Mouse (Mus musculus): Measurements from ENCODE around the gene Olfr222. TPM values are rescaled to one million over a fixed set of nuclear protein-coding genes. Genes with fewer than 3 reads are reported as not detected.

The Olfr222 gene
- polyA plus RNA-seq, 1 experiment from 2014 or later: not detected

- no peak overlapping the region for H3K27ac ChIP-seq (replicated peaks)
- H3K4me1 ChIP-seq: no peaks in the 10 kb centered on the region
- H3K36me3 ChIP-seq: no peaks in the 10 kb centered on the region
- 42% methylated on average over 6 of the region's 6 CpGs for WGBS
- H3K4me3 ChIP-seq: no peak overlapping the region
- no peaks in the 10 kb centered on the region for H3K9me3 ChIP-seq (replicated peaks)
- H3K27me3 ChIP-seq (ENCODE audit: low read depth, poor library complexity, severe bottlenecking): no peaks in the 10 kb centered on the region
- no peak for DNase-seq (ENCODE audit: low spot score)
Measured at GRCm38 (mm10) chr11:59584539-59584938, 8.5 kb upstream of the Olfr222 start.

DNA sequence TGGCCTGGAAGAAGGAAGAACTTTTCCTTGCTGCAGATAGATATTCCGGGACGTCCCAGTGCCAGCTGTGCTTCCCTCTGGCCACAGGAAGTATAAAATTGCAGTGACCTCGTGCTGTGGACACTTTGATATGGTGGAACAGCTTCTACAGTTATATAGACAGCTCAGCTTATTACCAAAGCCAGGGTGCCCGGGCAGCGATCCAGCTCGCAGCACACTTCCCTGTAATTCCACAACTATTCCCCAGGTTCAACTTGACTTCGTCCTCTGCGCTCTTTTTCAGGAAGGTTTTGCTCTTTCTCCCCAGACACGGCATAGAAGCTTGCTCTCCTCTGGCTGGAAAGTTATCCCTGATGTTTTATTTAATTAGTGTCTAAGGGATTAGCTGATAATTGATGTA is 309 bp downstream of the Olfr222 start:
- WGBS: 68% methylated on average over 9 of the region's 9 CpGs
- Histone ChIP-seq H3K27me3 (ENCODE audit: low read depth, poor library complexity, severe bottlenecking) (0 out of 2 replicates have a peak, but pooled peaks cover 4% of the 10 kb centered on the region), H3K9me3 (replicated peaks) (no peaks in the 10 kb centered on the region), H3K36me3 (no peaks in the 10 kb centered on the region), H3K4me3 (no peak overlapping the region), H3K4me1 (no peaks in the 10 kb centered on the region), H3K27ac (replicated peaks) (no peak overlapping the region)
- DNase-seq (ENCODE audit: low spot score): no peak

- Histone ChIP-seq H3K36me3 (no peaks in the 10 kb centered on the region), H3K27ac (replicated peaks) (no peak overlapping the region), H3K4me3 (no peak overlapping the region), H3K4me1 (no peaks in the 10 kb centered on the region), H3K9me3 (replicated peaks) (no peaks in the 10 kb centered on the region), H3K27me3 (ENCODE audit: low read depth, poor library complexity, severe bottlenecking) (0 out of 2 replicates have a peak, but pooled peaks cover 4% of the 10 kb centered on the region)
- WGBS: 76% methylated on average over 3 of the region's 3 CpGs
- no peak for DNase-seq (ENCODE audit: low spot score)
Measured at GRCm38 (mm10) chr11:59569306-59569705, 6.7 kb downstream of the Olfr222 start.

DNA sequence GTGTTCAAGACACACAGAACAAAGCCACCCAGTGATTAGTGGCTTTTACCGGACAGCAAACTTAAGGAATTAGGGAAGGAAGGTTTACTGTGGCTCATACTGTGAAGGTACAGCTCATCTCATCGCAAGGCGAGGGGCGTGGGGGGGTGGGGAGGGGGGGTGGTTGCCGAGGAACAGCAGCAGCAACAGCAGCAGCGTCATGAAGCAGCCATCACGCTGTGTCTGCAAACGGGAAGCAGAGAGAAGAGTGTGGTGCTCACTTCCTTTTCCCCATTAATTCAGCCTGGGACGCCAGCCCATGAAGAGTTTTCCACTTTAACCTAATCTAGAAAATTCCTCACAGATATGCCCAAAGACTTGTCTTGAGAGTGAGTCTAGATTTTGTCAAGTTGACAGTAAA is 13.2 kb downstream of the Olfr222 start:
- 80% methylated on average over 9 of the region's 9 CpGs for WGBS
- Histone ChIP-seq H3K27me3 (ENCODE audit: low read depth, poor library complexity, severe bottlenecking) (no peaks in the 10 kb centered on the region), H3K9me3 (replicated peaks) (no peaks in the 10 kb centered on the region), H3K4me3 (no peak overlapping the region), H3K36me3 (no peaks in the 10 kb centered on the region), H3K27ac (replicated peaks) (no peak overlapping the region), H3K4me1 (no peaks in the 10 kb centered on the region)
- no peak for DNase-seq (ENCODE audit: low spot score)

- 93% methylated on average over 4 of the region's 4 CpGs for WGBS
- no peaks in the 10 kb centered on the region for H3K4me1 ChIP-seq
- DNase-seq (ENCODE audit: low spot score): no peak
- H3K27me3 ChIP-seq (ENCODE audit: low read depth, poor library complexity, severe bottlenecking): no peaks in the 10 kb centered on the region
- no peaks in the 10 kb centered on the region for H3K9me3 ChIP-seq (replicated peaks)
- H3K4me3 ChIP-seq: no peak overlapping the region
- no peaks in the 10 kb centered on the region for H3K36me3 ChIP-seq
- no peak overlapping the region for H3K27ac ChIP-seq (replicated peaks)
Measured at GRCm38 (mm10) chr11:59562336-59562735, 13.7 kb downstream of the Olfr222 start.

DNA sequence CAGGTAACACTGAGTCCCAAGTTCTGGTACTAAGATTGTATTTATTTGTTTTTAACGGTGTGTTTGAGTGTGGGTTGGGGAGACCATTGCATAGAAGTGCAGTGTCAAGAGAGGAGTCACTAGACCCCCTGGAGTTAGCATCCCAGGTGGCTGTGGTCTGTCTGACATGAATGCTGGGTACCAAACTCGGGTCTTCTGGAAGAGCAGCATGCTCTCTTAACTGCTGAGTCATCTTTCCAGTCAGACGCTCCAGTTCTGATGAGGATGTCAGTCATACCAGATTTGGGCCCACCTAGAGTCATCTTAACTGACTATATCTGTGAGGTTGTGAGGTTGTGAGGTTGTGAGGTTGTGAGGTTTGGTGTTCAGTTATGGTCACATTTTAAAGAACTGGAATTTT is 15.1 kb downstream of the Olfr222 start:
- Histone ChIP-seq H3K36me3 (no peaks in the 10 kb centered on the region), H3K9me3 (replicated peaks) (no peaks in the 10 kb centered on the region), H3K27ac (replicated peaks) (no peak overlapping the region), H3K4me3 (no peak overlapping the region), H3K27me3 (ENCODE audit: low read depth, poor library complexity, severe bottlenecking) (no peaks in the 10 kb centered on the region), H3K4me1 (no peaks in the 10 kb centered on the region)
- no peak for DNase-seq (ENCODE audit: low spot score)
- 76% methylated on average over 3 of the region's 3 CpGs for WGBS

DNA sequence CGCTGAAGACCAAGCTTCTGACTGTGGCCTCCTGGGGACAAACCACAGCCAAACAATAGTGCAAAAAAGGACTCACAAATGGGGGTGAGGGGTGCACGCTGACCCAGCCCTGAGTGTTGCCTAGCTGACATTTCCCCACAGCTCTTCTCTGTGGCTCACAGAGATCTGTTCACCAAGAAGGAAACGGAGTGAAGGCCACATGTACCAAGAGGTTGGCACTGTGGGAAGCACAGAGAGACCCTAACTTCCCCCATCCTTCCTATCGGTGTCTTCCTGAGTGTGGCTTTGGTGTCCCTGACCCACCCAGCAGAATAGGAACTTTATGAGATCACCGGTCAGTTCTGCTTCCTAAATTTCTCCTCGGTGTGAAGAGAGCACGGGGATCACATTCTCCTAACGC is 21.5 kb downstream of the Olfr222 start:
- Histone ChIP-seq H3K9me3 (replicated peaks) (no peaks in the 10 kb centered on the region), H3K4me3 (no peak overlapping the region), H3K36me3 (no peaks in the 10 kb centered on the region), H3K27me3 (ENCODE audit: low read depth, poor library complexity, severe bottlenecking) (no peaks in the 10 kb centered on the region), H3K27ac (replicated peaks) (no peak overlapping the region), H3K4me1 (no peaks in the 10 kb centered on the region)
- DNase-seq (ENCODE audit: low spot score): no peak
- WGBS: 81% methylated on average over 8 of the region's 8 CpGs

DNA sequence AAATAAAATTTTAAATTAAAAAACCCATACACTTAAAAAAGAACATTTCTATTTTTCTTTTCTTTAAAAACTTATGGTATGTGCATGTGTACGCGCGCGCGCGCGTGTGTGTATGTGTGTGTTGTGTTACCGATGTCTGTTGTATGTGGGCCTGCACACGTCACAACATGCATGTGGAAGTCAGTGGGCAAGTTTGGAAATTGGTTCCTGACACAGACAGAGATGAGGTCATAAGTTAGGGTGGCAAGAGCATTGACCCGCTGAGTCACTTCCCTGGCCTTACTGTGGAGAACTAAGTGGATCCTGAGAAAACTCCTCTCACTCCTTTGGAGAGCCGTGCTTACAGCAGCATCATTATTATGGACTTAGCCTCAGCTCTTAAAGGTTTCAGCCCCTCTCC is 21.9 kb downstream of the Olfr222 start:
- no peak overlapping the region for H3K4me3 ChIP-seq
- H3K27ac ChIP-seq (replicated peaks): no peak overlapping the region
- H3K27me3 ChIP-seq (ENCODE audit: low read depth, poor library complexity, severe bottlenecking): no peaks in the 10 kb centered on the region
- 94% methylated on average over 11 of the region's 11 CpGs for WGBS
- no peaks in the 10 kb centered on the region for H3K36me3 ChIP-seq
- no peaks in the 10 kb centered on the region for H3K9me3 ChIP-seq (replicated peaks)
- H3K4me1 ChIP-seq: no peaks in the 10 kb centered on the region
- no peak for DNase-seq (ENCODE audit: low spot score)

DNA sequence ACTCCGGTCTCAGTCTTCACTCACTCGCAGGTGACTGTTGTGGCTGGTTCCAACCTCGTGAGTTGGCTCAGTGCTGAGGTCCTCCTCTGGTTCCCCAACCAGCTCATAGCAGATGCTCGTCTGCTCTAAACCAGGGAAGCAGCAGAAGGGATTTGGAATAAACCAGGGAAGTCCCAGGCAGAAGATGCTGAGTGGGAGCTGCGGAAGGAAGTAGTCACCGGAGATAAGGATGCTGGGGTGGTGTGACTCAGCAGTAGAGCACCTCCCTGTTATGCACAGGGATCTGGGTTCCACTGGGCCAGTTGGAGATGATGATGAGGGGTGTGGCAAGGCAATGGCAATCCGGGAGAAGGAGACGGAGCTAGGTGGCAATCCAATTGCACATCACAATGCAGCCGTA is 32.0 kb downstream of the Olfr222 start:
- 88% methylated on average over 9 of the region's 9 CpGs for WGBS

DNA sequence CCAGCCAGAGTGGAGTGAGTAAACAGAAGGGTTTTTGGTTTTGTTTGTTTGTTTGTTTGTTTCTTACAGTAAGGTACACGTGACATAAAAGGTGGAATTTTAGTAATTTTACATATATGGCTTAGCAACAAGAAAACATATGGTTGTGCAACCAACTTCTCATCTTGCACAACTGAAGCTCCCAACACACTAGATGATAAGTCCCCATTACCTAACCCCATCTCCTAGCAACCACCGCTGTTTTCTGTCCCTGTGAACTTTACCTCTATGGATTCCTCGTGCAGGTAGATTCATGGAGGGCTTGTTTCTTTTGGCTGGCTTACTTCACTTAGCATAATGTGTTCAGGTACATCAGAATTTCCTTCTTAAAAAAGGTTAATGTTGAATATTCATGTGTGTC is 32.7 kb downstream of the Olfr222 start:
- H3K27me3 ChIP-seq (ENCODE audit: low read depth, poor library complexity, severe bottlenecking): no peaks in the 10 kb centered on the region
- no peaks in the 10 kb centered on the region for H3K36me3 ChIP-seq
- H3K27ac ChIP-seq (replicated peaks): no peak overlapping the region
- H3K4me1 ChIP-seq: 0 out of 2 replicates have a peak, but pooled peaks cover 2% of the 10 kb centered on the region
- H3K4me3 ChIP-seq: no peak overlapping the region
- no peaks in the 10 kb centered on the region for H3K9me3 ChIP-seq (replicated peaks)
- no peak for DNase-seq (ENCODE audit: low spot score)
- WGBS: 89% methylated on average over 3 of the region's 3 CpGs

More for the DNA sequence above, 32.0 kb downstream of the Olfr222 start:
- Histone ChIP-seq H3K27ac (replicated peaks) (no peak overlapping the region), H3K9me3 (replicated peaks) (no peaks in the 10 kb centered on the region), H3K4me1 (no peaks in the 10 kb centered on the region), H3K4me3 (no peak overlapping the region), H3K27me3 (ENCODE audit: low read depth, poor library complexity, severe bottlenecking) (no peaks in the 10 kb centered on the region), H3K36me3 (no peaks in the 10 kb centered on the region)
- no peak for DNase-seq (ENCODE audit: low spot score)

DNA sequence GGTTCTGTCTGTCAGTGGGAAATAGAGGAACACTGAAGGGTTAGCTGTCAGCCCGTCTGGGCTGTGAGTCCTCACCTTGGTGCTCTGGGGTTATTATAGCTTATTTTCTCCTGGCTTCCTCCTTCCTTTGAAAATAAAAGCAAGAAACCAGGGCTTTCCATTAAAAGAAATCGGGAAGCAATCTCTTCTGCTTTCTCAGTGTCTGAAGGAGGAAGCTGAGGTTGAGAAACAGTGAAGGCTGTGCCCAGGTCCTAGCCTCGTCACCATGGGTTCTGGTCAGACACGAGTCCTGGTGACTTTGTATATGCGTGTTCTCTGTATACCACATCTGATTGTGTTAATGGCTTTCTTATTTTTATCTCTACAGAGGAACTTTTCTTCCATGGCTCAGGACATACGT is 33.6 kb downstream of the Olfr222 start:
- WGBS: 88% methylated on average over 6 of the region's 6 CpGs
- Histone ChIP-seq H3K27me3 (ENCODE audit: low read depth, poor library complexity, severe bottlenecking) (no peaks in the 10 kb centered on the region), H3K27ac (replicated peaks) (no peak overlapping the region), H3K9me3 (replicated peaks) (no peaks in the 10 kb centered on the region), H3K4me3 (no peak overlapping the region), H3K4me1 (0 out of 2 replicates have a peak, but pooled peaks cover 3% of the 10 kb centered on the region), H3K36me3 (no peaks in the 10 kb centered on the region)
- DNase-seq (ENCODE audit: low spot score): no peak

- Histone ChIP-seq H3K9me3 (replicated peaks) (no peaks in the 10 kb centered on the region), H3K4me3 (no peak within 1 kb of the TSS), H3K4me1 (0 out of 2 replicates have a peak, but pooled peaks cover 3% of the 10 kb centered on the region), H3K27ac (replicated peaks) (no peak within 1 kb of the TSS), H3K36me3 (no peaks in the 10 kb centered on the region), H3K27me3 (ENCODE audit: low read depth, poor library complexity, severe bottlenecking) (no peaks in the 10 kb centered on the region)
- WGBS: 48% methylated on average over 3 of the region's 3 CpGs
- DNase-seq (ENCODE audit: low spot score): no peak
Measured at GRCm38 (mm10) chr11:59541324-59541723, 34.7 kb downstream of the Olfr222 start, which contains the start of gene Nlrp3. TSS of gene Nlrp3 (plus strand) at chr11:59541568.

DNA sequence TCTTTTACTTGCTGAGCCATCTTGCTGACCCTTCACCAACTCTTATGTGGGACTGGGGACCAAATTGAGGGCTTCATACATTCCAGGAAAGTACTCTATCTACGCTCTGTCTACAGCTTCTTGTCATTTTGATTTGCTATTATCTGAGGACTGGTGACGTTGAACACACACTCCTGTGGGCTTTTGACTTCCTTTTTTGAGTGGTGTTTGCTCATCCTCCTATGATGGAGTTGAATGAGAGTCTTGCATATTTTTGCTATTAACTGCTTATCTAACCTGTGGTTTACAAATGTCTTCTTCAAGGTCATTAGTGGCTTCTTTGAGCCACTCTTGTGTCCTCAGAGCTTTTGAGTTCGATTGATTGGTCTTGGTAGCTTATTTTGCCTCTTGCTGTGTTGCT is 35.9 kb downstream of the Olfr222 start:
- Histone ChIP-seq H3K36me3 (no peaks in the 10 kb centered on the region), H3K4me1 (0 out of 2 replicates have a peak, but pooled peaks cover 3% of the 10 kb centered on the region), H3K27me3 (ENCODE audit: low read depth, poor library complexity, severe bottlenecking) (no peaks in the 10 kb centered on the region), H3K9me3 (replicated peaks) (no peaks in the 10 kb centered on the region), H3K4me3 (no peak overlapping the region), H3K27ac (replicated peaks) (no peak overlapping the region)
- DNase-seq (ENCODE audit: low spot score): no peak
- WGBS: 80% methylated on average over 3 of the region's 3 CpGs

GRCm38 (mm10) chr11:59538387-59538786 is 37.6 kb downstream of the Olfr222 start:
- Histone ChIP-seq H3K4me3 (no peak overlapping the region), H3K36me3 (no peaks in the 10 kb centered on the region), H3K9me3 (replicated peaks) (no peaks in the 10 kb centered on the region), H3K27me3 (ENCODE audit: low read depth, poor library complexity, severe bottlenecking) (no peaks in the 10 kb centered on the region), H3K4me1 (0 out of 2 replicates have a peak, but pooled peaks cover 3% of the 10 kb centered on the region), H3K27ac (replicated peaks) (no peak overlapping the region)
- 53% methylated on average over 11 of the region's 11 CpGs for WGBS
- DNase-seq (ENCODE audit: low spot score): no peak
